Mouse (Mus musculus): ENCODE measurements around the gene Uaca.

Uaca gene

DNA sequence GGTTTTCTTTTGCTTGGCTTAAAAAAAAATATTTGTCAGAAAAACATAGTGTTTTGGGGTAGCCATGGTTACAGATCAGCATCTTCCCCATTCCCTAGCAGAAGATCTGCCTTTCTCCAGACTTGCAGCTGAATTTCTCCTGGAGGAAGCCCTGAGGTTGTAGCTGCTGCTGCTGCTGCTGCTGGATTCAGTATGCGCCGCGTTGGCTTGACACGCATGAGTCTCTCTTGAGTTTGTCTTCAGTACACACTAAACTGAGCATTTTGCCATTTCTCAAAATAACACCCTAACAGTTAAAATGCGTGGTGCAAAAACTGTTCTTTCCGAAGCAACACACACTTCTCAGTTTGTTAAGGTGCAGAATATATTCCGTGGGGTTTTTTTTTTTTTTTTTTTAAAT, 1.7 kb downstream of the Uaca start:
- 39% methylated on average over 7 of the region's 7 CpGs for WGBS

DNA sequence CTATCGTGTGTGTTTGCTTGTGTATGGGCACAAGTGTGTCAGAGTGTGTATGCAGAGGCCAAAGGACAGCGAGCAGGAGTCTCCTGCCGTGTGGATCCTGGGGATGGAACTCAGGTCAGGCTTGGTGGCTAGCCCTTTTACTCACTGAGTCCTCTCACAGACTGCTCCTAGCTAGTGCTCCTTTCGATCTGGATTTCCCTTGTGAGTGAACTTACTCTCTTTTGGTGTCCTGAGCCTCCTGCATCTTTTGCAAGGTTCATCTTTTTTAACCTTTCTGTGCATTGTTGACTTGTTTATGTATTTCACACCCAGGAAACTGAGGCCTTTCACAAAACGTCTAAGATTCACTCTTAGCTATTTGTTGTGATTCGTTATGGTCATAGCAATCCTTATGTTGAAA, 2.8 kb downstream of the Uaca start:
- 84% methylated on average over 6 of the region's 6 CpGs for WGBS

DNA sequence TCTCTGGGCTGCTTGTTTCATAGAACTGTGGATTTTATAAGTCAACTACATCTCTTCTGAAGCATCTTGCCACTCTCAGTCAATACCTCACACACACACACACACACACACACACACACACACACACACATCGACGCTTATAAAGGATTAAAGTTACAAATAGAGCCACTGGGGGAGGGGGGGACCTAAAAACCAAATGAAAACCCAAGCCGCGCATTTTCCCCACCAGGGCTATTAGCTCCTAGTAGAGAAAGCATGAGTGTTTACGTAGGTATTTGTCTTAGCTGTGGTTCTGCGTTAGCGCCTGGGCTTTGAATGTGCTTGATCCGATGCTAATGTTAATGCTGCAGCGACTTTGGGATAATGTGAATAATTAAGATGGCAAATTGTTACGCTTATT, 4.7 kb downstream of the Uaca start:
- 45% methylated on average over 10 of the region's 10 CpGs for WGBS

DNA sequence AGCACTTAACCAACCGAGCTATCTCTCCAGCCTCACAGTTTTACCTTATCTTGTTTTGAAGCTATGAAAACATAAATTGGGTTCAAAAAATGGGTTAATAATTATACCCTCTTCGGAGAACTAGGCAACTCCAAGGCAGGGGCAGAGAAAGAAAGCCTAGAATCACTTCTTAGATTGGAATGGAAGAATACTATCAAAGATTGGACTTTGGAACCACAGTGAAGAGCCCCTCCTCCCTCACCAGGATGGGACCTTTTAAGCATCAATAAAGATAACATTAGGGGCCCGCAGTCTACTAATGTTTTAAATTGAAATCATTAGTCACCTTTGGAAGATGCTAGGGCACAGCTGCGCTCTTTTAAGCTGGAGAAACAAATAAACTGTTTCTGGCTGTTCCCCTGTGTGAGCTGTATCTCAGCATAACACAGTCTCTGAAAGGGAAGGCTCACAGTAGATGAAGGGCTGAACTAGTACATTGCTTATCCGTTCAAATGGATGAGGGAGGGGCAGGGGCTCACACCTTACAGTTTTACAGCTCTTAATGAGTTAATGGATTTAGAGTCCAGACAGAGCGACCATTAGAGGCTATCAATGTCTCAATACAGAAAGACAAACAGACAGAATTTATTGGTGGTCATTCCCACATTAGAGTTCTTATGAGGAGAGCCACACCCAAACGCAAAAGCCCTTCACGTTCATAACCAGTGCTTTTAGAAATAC, 6.5 kb downstream of the Uaca start:
- WGBS = 87% methylated on average over 8 of the region's 8 CpGs

DNA sequence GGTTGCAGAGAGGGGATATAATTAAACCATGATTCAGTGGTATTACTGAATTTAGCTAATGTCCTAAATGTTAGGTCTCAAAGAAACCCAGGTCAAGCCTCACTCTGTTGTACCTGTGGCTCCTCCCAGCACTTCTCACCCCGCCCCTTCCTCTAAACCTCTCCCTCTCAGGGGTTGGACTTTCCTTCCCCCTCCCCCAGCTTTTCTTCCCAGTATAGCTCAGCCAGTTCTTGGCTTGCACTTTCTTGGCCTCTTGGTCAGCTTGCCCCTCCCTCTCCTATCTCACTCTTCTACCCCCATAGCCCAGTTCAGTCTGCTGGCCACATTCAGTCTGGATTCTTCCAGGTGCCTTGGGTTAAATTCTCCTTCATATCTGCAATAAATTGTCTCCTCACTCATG, 7.4 kb downstream of the Uaca start:
- 88% methylated on average over 1 of the region's 1 CpGs for WGBS

DNA sequence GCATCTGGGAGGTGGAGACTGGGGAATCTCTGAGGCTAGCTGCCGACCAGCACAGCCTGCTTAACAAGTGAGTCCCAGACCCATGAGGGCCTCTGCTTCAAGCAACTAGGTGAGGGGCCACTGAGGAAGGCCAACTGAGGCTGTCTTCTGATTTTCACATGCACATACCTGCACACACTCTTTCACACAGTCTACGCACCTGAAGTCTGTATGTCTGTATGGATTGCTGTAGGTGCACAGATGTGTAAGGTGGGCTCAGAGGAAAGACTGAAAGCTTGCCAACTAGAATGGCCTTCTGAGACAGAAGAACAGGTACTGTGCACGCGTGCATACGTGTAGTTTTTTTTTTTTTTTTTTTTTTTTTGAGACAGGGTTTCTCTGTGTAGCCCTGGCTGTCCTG, 8.0 kb downstream of the Uaca start:
- 98% methylated on average over 5 of the region's 5 CpGs for WGBS

DNA sequence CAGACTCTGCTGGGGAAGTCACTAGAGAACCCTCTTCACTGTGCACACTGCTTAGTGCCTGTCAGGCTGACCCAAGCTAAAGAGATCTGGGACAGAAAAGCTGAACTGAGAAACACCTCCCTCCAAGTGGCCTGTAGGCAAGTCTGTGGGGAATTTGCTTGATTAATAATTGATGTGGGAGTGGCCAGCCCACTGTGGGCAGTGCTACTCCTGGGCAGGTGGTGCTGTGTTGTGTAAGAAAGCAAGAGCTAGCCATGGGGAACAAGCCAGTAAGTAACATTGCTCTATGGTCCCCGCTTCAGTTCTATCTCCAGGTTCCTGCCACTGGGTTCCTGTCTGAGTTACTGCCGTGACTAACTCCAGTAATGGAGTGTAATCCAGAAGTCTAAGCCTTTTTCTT, 11.7 kb downstream of the Uaca start:
- 93% methylated on average over 2 of the region's 2 CpGs for WGBS

DNA sequence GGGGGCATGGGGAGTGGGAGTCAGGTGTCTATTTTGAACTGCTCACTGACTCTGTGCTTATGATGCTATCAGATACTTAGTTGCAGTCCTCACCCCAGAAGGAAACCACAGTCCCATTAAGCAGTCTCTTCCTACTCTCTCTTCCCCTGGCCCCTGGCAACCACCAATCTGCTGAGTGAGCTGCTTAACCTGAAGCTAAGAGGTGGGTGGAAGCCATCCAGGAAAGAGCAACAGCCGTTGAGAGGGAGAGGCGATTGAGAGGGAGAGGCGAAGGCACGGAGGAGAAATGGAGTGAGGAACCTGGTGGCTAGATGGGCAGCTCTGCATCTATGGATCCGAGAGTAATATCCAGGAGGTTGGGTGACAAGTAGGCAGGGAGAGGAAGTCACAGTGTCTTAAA, 13.7 kb downstream of the Uaca start:
- 73% methylated on average over 5 of the region's 5 CpGs for WGBS

DNA sequence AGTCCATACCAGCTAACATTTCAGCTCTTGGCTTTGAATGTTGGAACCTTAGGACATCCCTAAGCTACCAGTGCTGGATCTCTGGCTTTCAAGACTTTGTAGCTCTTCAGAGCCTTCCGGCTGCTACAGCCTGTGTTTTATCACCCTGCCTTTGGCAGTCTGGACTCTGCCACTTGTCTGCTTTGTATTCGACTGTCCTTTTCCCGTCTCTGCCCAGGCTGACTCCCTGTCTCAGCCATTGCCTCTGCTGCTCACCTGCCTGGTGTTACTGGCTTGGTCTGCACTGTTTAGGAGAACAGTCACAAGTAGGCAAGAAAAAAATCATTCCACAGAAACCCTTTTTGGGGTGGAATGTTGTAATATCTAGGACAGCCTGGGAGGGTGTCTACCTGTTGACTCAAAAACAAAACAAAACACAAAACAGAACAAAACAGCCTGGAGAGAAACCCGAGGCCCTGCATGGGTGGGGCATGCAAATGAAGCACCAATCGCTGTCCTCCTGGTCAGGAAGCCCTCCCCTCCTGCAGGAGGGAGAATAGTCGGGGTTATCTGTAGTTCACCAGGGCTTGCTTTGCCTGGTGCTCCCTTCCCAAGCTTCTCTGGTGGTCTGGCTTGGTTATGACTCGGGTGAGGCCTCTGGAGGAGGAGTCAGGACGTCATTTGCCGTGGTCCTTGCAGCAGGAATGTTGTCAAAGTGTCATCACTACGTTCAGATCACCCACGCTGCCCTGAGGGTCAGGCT, 19.0 kb downstream of the Uaca start:
- WGBS = 38% methylated on average over 11 of the region's 11 CpGs

DNA sequence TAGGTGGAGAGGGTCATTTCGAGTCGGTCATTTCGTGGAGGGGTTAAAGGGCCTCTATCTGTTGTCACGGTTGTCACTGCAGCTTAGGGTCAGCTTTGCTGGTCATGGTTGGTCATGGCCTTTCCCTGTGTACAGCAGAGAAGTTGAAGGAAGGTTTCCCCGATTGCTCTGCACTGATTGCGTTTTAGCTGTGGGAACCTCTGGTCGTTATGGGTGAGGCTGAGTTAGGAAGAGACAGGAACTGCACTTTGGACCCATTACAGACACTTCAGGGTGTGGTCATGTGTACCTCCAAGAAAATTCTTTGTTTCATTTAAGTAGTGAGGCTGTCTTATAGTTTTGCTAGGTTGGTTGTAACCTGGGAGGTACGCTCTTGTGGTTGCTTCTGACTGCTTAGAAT, 21.2 kb downstream of the Uaca start:
- 91% methylated on average over 8 of the region's 8 CpGs for WGBS

DNA sequence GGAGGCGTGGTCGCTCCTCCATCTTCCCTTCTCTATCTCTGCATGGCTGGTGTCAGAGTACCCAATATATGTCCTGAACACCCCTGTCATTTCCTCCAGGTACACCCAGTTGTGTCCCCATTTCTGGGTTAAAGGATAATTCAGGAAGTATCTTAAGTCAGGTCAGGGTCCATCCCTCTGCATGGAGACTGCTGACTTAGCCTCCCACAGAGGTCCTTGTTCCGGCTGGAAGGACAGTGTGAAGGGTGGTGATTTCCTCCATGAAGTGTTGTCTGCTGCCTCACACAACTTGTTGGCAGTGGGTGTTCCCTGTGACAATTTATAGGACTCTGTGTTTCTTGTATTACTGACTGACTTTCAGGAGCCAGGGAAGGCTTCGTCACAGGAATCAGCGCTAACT, 23.2 kb downstream of the Uaca start:
- 81% methylated on average over 5 of the region's 5 CpGs for WGBS

DNA sequence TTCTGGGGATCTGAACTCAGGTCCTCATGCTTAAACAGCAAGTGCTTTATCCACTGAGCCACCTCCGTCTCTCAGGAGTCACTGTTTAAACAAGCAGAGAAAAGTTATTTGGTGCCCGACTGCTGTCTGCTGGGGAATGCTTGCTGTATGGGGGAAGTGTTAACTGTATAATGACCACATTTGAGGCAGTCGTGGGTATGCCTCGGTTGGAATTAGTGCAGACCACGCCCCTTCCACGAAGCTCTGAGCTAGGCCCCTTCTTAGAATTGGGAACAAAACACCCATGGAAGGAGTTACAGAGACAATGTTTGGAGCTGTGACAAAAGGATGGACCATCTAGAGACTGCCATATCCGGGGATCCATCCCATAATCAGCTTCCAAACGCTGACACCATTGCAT, 24.2 kb downstream of the Uaca start:
- 53% methylated on average over 8 of the region's 8 CpGs for WGBS

DNA sequence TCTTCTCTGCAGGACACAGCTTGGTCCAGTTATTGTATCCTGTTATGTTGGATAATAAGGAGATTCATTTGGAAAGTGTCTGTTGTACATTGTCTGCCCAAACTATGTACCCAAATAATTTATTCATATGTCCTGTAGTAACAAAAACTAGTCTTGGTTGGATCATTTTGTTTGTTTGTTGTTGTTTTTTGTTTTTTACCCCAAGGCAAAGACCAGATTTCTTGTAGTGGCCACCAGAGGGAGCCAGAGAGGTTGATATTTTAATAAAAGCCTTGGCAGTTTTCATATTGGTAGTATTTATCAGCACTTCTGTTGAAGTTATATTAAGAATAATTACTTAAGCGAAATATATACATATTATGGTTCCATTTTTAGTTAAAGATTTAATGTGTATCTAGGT, 25.0 kb downstream of the Uaca start:
- WGBS = 15% methylated on average over 1 of the region's 1 CpGs

DNA sequence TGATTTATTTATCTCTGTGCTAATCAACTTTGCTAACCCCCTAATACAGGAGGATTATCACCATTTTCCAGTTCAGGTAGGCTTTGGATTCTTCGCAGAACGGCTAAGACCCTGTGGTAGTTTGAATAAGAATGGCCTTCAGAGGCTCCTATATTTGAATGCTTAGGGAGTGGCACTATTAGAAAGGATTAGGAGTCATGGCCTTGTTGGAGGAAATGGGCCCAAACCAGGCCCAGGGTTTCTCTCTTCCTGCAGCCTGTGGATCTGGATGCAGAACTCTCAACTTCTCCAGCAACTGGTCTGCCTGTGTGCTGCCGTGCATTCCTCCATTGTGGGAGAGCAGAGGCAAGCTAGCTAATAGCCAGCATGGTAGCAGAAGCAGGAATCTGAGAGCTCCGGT, 27.2 kb downstream of the Uaca start:
- WGBS = 88% methylated on average over 4 of the region's 4 CpGs

DNA sequence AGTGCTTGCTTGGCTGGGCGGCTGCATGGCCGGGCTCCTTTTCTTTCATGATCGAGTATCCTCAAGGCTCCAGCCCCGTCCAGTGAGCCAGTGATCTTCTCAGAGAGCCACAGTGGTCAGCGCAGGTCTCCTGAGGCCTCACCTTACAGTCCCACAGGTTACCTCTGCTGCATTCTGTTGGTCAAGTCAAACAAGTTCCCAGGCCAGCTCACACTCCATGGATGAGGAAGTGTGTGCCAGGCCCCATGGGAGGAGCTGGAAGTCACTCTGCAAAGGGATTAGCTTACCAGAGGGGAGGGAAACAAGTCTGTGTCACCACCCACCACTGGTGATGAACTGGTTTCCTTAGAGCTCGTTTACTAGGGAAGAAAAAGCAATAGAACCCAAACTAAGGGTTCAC, 28.3 kb downstream of the Uaca start:
- WGBS = 91% methylated on average over 6 of the region's 6 CpGs

DNA sequence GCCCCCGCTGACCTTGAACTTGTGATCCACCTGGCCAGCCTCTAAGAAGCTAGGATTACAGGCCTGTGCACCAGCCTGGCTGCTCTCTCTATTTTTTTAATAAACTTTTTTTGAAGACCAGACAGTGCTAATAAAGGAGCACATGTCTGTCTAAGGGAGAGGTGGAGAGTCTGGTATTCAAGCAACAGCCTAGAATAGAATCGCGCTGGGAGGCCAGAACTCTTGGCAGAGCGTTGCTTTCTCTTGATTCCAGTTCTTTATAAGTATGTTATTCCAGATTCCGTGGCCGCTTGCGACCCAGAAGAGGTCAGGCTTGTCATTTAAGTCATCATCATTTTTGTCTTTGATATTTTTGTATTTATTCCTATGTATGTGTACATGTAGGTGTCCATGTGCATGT, 31.2 kb downstream of the Uaca start:
- 86% methylated on average over 7 of the region's 7 CpGs for WGBS

DNA sequence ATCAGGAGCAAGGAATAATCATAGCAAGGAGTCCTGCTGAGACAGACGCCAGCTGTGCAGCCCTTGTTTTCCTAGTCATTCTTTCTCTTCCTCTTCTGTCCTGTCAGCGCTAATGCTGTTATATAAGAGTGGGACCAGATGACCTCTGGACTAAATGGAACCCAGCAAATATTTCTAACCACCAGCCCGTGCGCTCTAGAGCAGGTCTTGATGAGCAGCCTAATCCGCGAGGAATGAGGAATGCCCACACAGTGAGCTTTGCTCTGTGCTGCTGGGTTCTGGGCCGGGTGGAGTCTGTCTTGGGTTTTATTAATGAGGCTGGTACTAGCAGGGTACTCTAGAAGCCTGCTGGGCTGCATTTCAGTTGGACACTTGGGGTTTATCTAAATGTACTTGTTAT, 32.4 kb downstream of the Uaca start:
- WGBS = 85% methylated on average over 7 of the region's 7 CpGs

DNA sequence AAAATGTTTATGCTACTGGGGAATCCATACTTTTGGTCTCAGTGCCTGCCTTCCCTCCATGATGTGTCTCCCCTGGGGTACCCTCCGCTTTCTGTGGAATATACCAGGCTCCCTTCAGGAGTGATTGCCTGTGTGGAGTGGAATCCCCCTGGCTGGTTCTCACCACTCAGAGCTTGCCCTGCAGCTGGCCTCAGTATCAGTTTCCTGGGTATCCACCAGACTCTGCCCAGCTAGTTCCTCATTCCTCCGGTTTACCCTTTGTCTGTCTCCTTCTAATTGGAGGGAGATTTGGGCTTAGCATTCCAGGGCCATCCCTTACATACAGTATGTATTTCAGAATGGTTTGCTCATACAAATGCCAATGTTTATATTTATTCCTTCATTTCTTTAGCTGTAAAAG, 33.9 kb downstream of the Uaca start:
- WGBS = 76% methylated on average over 2 of the region's 2 CpGs

DNA sequence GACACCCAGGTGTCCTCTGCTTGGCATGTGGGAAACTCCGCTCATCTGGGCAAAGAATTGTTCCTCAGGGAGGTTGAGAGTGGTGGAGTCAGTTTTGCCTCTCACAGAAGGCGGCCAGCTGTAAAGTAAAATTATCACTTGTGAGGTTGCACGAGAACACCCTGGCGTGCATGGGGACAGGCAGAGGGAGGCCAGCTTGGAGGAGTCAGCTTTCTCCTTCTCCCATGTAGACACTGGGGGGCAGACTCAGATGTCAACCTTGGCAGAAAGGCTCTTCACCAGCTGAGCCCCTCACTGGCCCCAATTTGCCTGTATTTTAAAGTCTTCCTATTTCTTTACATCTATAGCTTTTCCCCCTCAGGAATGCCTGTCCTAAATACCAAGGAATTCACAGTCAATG, 35.3 kb downstream of the Uaca start:
- WGBS = 88% methylated on average over 4 of the region's 4 CpGs

DNA sequence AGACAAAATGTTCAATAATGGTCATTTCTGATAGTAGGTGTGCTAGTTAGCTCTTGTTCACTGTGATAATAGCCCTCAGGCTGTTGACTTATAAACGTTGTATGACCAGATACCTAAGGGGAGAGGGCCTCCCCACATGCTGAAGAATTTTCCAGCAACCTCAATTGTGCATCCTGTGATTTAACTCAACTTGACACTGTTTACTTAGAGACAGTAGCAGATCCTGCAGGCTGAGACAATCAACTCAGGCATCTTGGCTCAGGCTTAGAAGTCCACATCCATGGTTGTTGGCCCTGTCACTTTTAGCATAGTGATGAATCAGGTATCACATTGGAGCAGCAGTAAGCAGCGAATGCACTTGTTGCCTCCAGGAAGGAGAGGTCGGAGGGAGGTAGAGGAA, 35.7 kb downstream of the Uaca start:
- 79% methylated on average over 3 of the region's 3 CpGs for WGBS

DNA sequence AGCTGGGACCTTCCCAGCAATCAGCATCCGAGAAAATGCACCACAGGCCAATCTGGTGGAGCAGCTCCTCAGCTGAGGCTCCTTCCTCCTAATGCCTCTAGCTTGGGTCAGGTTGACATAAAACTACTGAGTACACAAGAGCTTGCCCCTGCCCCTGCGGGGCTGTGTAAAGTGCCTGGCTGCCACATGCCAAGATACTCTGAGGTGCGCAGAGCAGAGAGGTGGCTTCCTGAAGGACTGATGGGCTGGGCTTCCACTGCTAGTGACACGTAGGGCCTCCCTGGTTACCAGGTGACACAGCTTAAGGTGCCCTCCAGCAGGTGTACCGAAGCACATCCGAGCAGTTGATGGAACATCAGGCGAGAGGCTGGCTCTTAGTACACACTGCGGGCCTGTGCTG, 37.9 kb downstream of the Uaca start:
- WGBS = 96% methylated on average over 8 of the region's 8 CpGs

DNA sequence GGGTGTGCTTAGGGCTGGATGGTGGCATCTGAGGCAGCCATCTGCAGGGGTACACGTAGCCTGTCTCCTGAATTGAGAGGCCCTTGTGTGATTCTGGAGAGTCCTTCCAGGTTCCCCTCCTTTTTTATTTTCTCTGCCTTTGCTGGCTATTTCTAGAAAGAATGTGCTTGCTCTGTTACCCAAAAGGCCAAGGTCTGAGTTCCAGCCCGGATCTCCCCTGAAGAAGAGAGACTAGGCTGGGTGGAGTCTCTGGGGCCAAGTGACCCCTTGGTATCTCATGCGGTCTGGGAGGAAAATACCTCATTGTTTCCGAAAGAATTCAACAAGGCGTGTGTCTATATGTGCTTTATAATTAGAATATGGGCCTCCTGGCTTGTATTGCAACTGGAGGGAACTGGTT, 41.8 kb downstream of the Uaca start:
- 79% methylated on average over 5 of the region's 5 CpGs for WGBS

DNA sequence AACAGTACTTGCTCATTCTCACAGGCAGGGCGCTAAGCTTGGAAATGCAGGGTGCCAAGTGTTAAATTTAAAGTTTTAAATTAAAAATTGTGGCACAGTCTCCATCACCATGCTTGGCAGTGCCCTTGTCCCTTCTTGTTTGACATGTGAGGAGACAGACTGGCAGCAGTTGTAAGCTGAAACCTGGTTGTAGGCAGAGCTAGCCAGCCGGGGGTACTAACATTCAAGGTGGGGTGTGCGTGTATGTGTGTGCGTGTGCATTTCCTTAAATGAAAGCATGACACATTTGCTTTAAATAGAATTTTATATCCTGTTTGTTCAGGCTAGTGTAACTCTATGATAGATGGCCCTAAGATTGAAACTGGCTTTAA, 42.7 kb downstream of the Uaca start:
- WGBS = 47% methylated on average over 4 of the region's 4 CpGs
